Mouse (Mus musculus): Measurements from ENCODE around the gene Otud7b.

DNA sequence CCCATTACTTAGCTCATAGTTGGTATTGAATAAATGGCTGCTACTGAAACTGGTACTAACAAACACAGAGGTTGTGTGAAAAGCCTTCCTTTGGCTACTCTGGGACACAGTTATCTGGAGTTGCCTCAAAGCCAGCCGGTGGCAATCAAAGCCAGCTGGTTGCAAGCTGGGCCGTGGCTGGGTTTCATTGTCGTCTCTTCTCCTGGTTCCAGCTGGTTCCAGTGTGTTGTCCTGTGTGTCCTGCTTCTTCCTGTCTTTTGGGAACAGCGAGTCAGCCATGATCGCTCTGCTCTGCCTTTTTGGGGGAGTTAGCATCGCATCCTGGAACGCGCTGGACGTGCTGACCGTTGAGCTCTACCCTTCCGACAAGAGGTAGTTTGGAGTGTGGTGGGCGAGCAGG is 88.7 kb downstream of the Otud7b start:
- no peak for TF ChIP-seq POLR2A (IDR thresholded peaks at IDR 0.05; ENCODE audit: borderline replicate concordance, low read depth, low read length)
- TF ChIP-seq CTCF (IDR thresholded peaks at IDR 0.05; ENCODE audit: low read depth, low read length) = no peak
